Mouse (Mus musculus) thymus, adult 2 months (tissue): Measurements from ENCODE around the gene Tmem223. TPM values are rescaled to one million over a fixed set of nuclear protein-coding genes. Genes with fewer than 3 reads are reported as not detected.
A peak's percentile ranks its signal among the peaks of the same experiment; 100 is the strongest.

Experiments
- DNase-seq: peaks from one replicate; pipeline ENCODE4 v3.0.0; 2021
- H3K27ac ChIP-seq: fragments of 200-500 bp; 2 replicates; pipeline ENCODE4 v1.5.1; 2012; ENCODE audit warnings: low read length, control low read depth; ENCODE audit not compliant: control insufficient read depth, insufficient read depth
- H3K27me3 ChIP-seq: fragments of 200-500 bp; 2 replicates; pipeline ENCODE4 v1.6.1; 2012; ENCODE audit warnings: mild to moderate bottlenecking, low read length, moderate library complexity, mixed read lengths; ENCODE audit not compliant: control insufficient read depth, insufficient read depth
- H3K36me3 ChIP-seq: fragments of 200-500 bp; 2 replicates; pipeline ENCODE4 v1.6.1; 2012; ENCODE audit warnings: mild to moderate bottlenecking, low read length, moderate library complexity; ENCODE audit not compliant: control insufficient read depth, insufficient read depth
- H3K4me1 ChIP-seq: fragments of 200-500 bp; replicated peaks from 2 replicates; pipeline ENCODE4 v1.6.1; 2012; ENCODE audit warnings: low read length; ENCODE audit not compliant: control insufficient read depth, insufficient read depth
- H3K4me3 ChIP-seq: fragments of 200-500 bp; 2 replicates; pipeline ENCODE4 v1.5.1; 2012; ENCODE audit warnings: mild to moderate bottlenecking, low read length, control low read depth, moderate library complexity; ENCODE audit not compliant: control insufficient read depth, insufficient read depth
- CTCF ChIP-seq: fragments of 200-500 bp; IDR thresholded peaks from 2 replicates; pipeline ENCODE4 v1.5.1; 2012; ENCODE audit warnings: mild to moderate bottlenecking, control low read depth, low read length, moderate library complexity, borderline replicate concordance; ENCODE audit not compliant: control insufficient read depth, poor library complexity, insufficient read depth; ENCODE audit errors: extremely low read depth
- POLR2A ChIP-seq: fragments of 200-500 bp; IDR thresholded peaks from 2 replicates; pipeline ENCODE4 v1.6.1; 2012; ENCODE audit warnings: mild to moderate bottlenecking, low read length, control low read depth, moderate library complexity; ENCODE audit not compliant: control insufficient read depth, poor library complexity, insufficient read depth; ENCODE audit errors: extremely low read depth
- WGBS: fragments of 180-500 bp; shearing (Covaris S2); methylation state at CpG from one replicate; pipeline ENCODE4 v1.1.7; 2018; 5-methylcytosine and 5-hydroxymethylcytosine counted together
- polyA plus RNA-seq: library from polyadenylated mRNA; depleted of rRNA; stranded (reverse); fragments of >200 nt; gene quantifications from 2 replicates; pipeline ENCODE4 v1.2.3, GENCODE M21; 2012

The Tmem223 gene
- polyA plus RNA-seq, 1 experiment, result 363 TPM

DNA sequence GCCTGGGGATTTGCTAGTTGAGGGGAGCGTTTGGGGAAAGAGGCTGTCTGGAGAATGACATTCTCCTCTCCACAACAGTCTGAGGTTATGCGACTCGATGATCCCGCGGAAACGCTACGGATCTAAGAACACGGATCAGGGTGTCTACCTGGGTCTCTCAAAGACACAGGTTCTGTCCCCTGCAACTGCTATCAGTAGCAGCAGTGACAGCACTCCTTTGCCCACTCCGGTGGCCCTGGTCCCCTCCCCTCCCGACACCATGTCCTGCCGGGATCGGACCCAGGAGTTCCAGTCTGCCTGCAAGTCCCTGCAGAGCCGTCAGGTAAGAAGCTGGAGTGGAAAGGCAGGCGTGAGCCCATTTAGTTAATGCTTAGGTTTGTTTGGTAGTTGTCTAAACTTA is 28.6 kb upstream of the Tmem223 start:
- TF ChIP-seq CTCF (no peak), POLR2A (no peak)
- no peaks in the 10 kb centered on the region for H3K27me3 ChIP-seq
- H3K4me3 ChIP-seq, result peak overlapping the region; percentile 81
- peaks cover 21% of the 10 kb centered on the region for H3K36me3 ChIP-seq
- DNase-seq, result no peak
- WGBS, result 7% methylated on average over 14 of the region's 14 CpGs
- peaks cover 13% of the 10 kb centered on the region for H3K4me1 ChIP-seq
- peak overlapping the region; percentile 70; the same call in 1 of the 2 replicates for H3K27ac ChIP-seq

DNA sequence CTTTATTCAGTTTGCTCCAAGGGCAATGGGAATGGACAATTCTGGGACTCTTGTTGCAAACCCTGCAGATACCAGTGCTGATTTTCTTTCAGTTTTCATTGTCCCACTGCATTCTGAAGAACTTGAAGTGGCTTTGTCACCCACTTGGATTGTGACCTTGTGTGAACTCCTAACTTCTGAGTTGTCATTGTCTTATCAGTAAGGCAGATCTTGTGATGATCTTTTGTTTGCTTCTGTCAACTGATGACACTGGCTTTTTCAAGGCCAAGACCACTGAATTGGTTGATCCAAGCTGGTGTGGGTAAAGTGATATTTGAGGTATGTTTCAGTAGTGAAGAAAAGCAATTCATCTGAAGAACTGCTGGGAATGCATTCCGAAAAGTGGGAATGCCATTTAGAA is 25.4 kb upstream of the Tmem223 start:
- DNase-seq, result no peak
- 100% methylated on average over 1 of the region's 1 CpGs for WGBS
- Histone ChIP-seq H3K4me3 (no peak overlapping the region), H3K27me3 (no peaks in the 10 kb centered on the region), H3K27ac (no peak overlapping the region), H3K4me1 (peaks cover 13% of the 10 kb centered on the region), H3K36me3 (peaks cover 51% of the 10 kb centered on the region)
- TF ChIP-seq POLR2A (no peak), CTCF (no peak)

DNA sequence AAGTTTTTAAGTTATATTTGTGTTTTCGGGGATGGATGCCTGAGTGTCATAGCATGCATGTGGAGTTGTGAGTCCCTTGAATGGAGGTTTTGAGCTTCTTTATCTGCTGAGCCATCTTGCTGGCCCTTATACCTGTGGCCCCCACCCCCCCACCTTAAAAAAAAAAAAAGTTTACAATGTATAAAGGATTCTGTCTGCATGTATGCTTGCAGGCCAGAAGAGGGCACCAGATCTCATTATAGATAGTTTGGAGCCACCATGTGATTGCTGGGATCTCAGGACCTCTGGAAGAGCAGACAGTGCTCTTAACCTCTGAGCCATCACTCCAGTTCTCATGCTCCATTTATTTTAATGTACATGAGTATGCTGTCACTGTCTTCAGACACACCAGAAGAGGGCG is 23.4 kb upstream of the Tmem223 start:
- H3K36me3 ChIP-seq, result peaks cover 70% of the 10 kb centered on the region
- no peaks in the 10 kb centered on the region for H3K27me3 ChIP-seq
- no peak overlapping the region for H3K4me3 ChIP-seq
- WGBS, result 92% methylated on average over 2 of the region's 2 CpGs
- DNase-seq, result no peak
- peaks cover 3% of the 10 kb centered on the region for H3K4me1 ChIP-seq
- no peak for TF ChIP-seq CTCF
- TF ChIP-seq POLR2A, result no peak
- no peak overlapping the region for H3K27ac ChIP-seq

DNA sequence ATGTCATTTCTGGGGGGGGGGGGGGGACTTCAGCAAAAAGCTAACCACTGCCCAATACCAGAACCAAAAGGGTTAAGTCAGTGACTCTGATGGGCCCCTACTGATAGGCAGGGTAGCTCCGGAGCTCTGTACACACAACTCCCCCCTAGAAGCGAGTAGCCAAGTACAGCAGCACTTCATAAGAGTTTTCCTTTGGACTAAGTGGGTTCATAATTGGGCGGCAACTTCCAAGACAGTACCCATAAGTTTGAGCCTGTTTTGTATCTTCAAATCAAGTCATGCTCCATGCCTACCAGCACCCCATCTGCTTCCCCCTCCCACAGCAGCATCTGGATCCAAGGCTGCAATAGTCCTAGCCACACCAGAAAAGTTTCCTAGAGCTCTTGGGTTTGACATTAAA is 15.1 kb upstream of the Tmem223 start:
- peaks cover 33% of the 10 kb centered on the region for H3K36me3 ChIP-seq
- no peak overlapping the region for H3K4me3 ChIP-seq
- no peaks in the 10 kb centered on the region for H3K27me3 ChIP-seq
- DNase-seq, result no peak
- TF ChIP-seq POLR2A (no peak), CTCF (no peak)
- WGBS, result 84% methylated on average over 3 of the region's 3 CpGs
- no peak overlapping the region for H3K27ac ChIP-seq
- peaks cover 13% of the 10 kb centered on the region for H3K4me1 ChIP-seq

DNA sequence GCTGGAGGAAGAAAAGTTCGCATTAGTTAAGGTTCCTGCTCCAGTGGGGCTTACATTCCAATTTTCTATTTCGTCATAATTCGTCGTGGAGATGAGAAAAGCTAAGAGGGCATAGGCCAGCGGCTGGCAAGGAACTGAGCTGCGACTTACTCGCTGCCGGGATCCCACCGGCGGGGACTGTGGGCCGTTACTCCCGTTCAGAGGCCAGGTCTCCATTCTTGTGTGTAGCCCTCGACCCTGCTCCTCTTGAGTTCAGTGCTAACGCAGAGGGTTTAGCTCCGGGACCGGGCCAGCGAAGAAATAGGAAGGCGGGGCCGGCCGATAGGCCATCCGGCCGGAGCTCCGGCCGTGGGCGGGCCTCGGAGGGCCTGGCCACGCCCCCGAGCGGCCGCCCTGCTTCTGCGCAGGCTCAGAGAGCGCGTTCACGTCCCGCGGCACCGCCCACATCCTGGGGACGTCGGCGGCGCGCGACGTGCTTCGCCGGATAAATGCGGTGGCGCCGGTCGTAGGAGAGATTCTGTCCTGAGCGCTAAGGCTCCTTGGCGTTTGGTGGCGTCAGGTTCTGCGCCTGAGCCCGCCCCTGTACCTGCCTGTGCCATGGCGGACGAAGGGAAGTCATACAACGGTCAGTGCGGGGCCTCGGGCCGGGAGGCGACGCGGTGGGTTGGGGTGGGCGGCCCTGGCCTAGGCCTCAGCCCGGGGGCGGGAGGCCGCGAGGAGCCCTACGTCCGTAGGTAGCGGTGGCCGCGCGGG is 14.0 kb upstream of the Tmem223 start, which contains the start of gene Nxf1:
Gene Nxf1 (plus strand): TSS at position 439 of the 753 bp plus-strand sequence.
- Histone ChIP-seq H3K4me3 (peak within 1 kb of the TSS; percentile 95), H3K27me3 (no peaks in the 10 kb centered on the region), H3K4me1 (peaks cover 13% of the 10 kb centered on the region), H3K27ac (peak within 1 kb of the TSS; percentile 54), H3K36me3 (peaks cover 21% of the 10 kb centered on the region)
- DNase-seq, result peak; percentile 90
- WGBS, result under 1% methylated on average over 75 of the region's 75 CpGs
- TF ChIP-seq CTCF (peak; percentile 45; the same call in 1 of the 2 replicates), POLR2A (peak; percentile 95)

DNA sequence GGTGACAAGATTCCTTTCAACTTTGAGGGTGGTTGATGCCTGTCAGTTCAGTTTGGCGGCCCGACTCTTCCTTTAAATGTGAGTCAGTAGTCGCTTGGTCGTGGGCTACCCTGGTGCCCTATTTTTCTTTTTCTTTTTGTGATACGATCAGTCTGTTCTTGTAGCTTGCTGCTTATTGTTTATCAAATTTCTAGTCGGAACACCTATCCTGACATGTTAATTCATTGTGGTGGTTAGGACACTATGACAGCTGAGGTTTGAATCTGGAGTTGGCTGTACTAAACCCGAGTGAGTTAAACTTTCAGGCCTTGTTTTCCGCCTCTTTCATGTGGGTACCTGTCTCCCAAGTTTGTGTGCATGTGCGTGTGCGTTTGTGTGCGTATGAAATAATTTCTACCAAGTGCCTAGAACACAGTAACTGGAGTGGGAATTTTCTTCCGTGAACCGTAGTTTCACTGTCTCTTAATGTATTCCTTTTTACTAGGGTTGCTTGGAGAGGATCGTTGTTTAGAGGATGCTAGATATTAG is 13.3 kb upstream of the Tmem223 start:
- Histone ChIP-seq H3K4me1 (peaks cover 13% of the 10 kb centered on the region), H3K27ac (peak overlapping the region; percentile 54), H3K4me3 (peak overlapping the region; percentile 95), H3K27me3 (no peaks in the 10 kb centered on the region), H3K36me3 (peaks cover 20% of the 10 kb centered on the region)
- no peak for TF ChIP-seq POLR2A
- no peak for TF ChIP-seq CTCF
- peak; percentile 17 for DNase-seq
- WGBS, result under 1% methylated on average over 14 of the region's 14 CpGs

DNA sequence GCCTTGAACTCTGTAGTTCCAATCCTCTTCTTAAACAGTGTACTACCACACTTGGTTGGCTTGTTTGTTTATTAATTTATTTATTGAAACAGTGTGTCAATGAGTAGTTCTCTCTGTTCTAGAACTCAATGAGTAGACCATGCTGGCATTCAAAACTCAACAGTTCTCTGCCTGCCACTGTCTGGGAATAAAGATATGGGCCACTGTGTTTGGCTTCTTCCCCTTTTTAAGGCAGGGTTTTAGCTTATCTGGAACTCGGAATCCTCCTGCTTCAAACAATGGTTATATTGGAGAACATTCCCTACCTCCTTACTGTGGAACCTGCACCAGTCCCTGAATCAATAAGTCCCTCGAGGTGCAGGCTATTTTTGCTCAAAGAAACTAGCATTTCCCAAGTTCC is 11.9 kb upstream of the Tmem223 start:
- no peaks in the 10 kb centered on the region for H3K27me3 ChIP-seq
- H3K4me3 ChIP-seq, result no peak overlapping the region
- peaks cover 13% of the 10 kb centered on the region for H3K4me1 ChIP-seq
- TF ChIP-seq POLR2A, result no peak
- TF ChIP-seq CTCF, result no peak
- peaks cover 24% of the 10 kb centered on the region for H3K36me3 ChIP-seq
- DNase-seq, result no peak
- H3K27ac ChIP-seq, result no peak overlapping the region
- 74% methylated on average over 2 of the region's 2 CpGs for WGBS
